Mouse (Mus musculus) E14TG2a.4 (cell line): ENCODE measurements around the gene Parp3.

Source experiments
- CTCF ChIP-seq: conservative IDR thresholded peaks from 2 replicates; pipeline ENCODE4 v1.5.1; 2014; ENCODE audit warnings: low read length
- NANOG ChIP-seq: IDR thresholded peaks from 2 replicates; pipeline ENCODE4 v1.6.1; 2014; ENCODE audit warnings: borderline replicate concordance, low read length, mixed read lengths
- POU5F1 ChIP-seq: IDR thresholded peaks from 2 replicates; pipeline ENCODE4 v1.6.1; 2014; ENCODE audit warnings: low read length, borderline replicate concordance

DNA sequence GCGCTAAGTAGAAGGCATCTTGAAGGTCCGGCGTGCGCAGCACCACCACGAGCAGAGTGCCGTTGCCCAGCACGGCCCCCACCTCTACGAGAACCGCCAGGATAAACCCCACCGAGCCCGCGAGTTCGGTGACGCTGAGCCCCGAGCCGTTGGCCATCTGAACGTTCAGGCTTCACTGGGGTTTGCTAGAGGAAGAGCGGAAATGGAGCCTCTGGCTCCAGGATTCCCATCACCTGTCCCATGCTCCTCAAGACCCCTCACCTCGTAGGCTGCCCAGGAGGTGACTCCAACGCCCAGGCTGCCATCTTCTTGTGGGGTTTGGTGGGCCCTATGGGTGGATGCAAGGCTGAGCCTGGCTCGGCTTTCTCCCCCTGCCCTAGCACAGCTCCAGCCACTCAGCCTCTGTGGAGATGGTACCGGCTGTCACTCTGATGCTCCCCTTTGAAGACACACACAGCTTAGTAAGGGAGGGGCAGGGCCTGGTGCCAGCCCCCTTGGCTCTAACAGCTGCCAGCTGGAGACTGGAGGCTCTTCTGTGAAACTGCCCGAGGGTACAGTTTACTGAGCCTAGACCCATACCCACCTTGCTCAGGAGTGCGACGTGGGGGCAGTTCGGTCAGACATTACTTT, 11.1 kb downstream of the Parp3 start, which contains the start of gene Gpr62:
- TF ChIP-seq CTCF (no peak), POU5F1 (no peak), NANOG (no peak)
